Mouse (Mus musculus): Measurements from ENCODE around the gene Tomt. TPM values are rescaled to one million over a fixed set of nuclear protein-coding genes. Genes with fewer than 3 reads are reported as not detected.

Gene Tomt
- polyA plus RNA-seq, 1 experiment: not detected

GRCm38 (mm10) chr7:101906696-101907095 lies 537 bp upstream of the Tomt start:
- Histone ChIP-seq H3K36me3 (replicated peaks; ENCODE audit: low read length) (peaks cover 50% of the 10 kb centered on the region), H3K27me3 (replicated peaks) (no peaks in the 10 kb centered on the region), H3K9me3 (0 out of 2 replicates have a peak, but pooled peaks cover 3% of the 10 kb centered on the region), H3K4me3 (replicated peaks) (peak overlapping the region; percentile 94), H3K4me1 (peaks cover 54% of the 10 kb centered on the region)
- no peak for TF ChIP-seq FLI1 (IDR thresholded peaks at IDR 0.05; ENCODE audit: low read length)
- TF ChIP-seq GATA1 (IDR thresholded peaks at IDR 0.05; ENCODE audit: borderline replicate concordance, low read length): no peak

GRCm38 (mm10) chr7:101905561-101906286 lies 435 bp downstream of the Tomt start, which contains the start of gene Lamtor1:
Lamtor1 (plus strand) TSS chr7:101905904.
- peak; percentile 60 for TF ChIP-seq FLI1 (IDR thresholded peaks at IDR 0.05; ENCODE audit: low read length)
- no peak for TF ChIP-seq GATA1 (IDR thresholded peaks at IDR 0.05; ENCODE audit: borderline replicate concordance, low read length)
- 0 out of 2 replicates have a peak, but pooled peaks cover 3% of the 10 kb centered on the region for H3K9me3 ChIP-seq
- peaks cover 61% of the 10 kb centered on the region for H3K4me1 ChIP-seq
- H3K36me3 ChIP-seq (replicated peaks; ENCODE audit: low read length): peaks cover 48% of the 10 kb centered on the region
- H3K27me3 ChIP-seq (replicated peaks): no peaks in the 10 kb centered on the region
- peak within 1 kb of the TSS; percentile 94 for H3K4me3 ChIP-seq (replicated peaks)

- H3K4me1 ChIP-seq: peaks cover 56% of the 10 kb centered on the region
- H3K9me3 ChIP-seq: 0 out of 2 replicates have a peak, but pooled peaks cover 3% of the 10 kb centered on the region
- H3K27me3 ChIP-seq (replicated peaks): no peaks in the 10 kb centered on the region
- TF ChIP-seq GATA1 (IDR thresholded peaks at IDR 0.05; ENCODE audit: borderline replicate concordance, low read length) (no peak), FLI1 (IDR thresholded peaks at IDR 0.05; ENCODE audit: low read length) (no peak)
- no peak overlapping the region for H3K4me3 ChIP-seq (replicated peaks)
- peaks cover 47% of the 10 kb centered on the region for H3K36me3 ChIP-seq (replicated peaks; ENCODE audit: low read length)
Observed at GRCm38 (mm10) chr7:101902846-101903245, 3.3 kb downstream of the Tomt start.

GRCm38 (mm10) chr7:101901969-101902368 lies 4.2 kb downstream of the Tomt start:
- Histone ChIP-seq H3K9me3 (0 out of 2 replicates have a peak, but pooled peaks cover 3% of the 10 kb centered on the region), H3K4me3 (replicated peaks) (no peak overlapping the region), H3K36me3 (replicated peaks; ENCODE audit: low read length) (peaks cover 48% of the 10 kb centered on the region), H3K4me1 (peaks cover 56% of the 10 kb centered on the region), H3K27me3 (replicated peaks) (no peaks in the 10 kb centered on the region)
- TF ChIP-seq FLI1 (IDR thresholded peaks at IDR 0.05; ENCODE audit: low read length) (no peak), GATA1 (IDR thresholded peaks at IDR 0.05; ENCODE audit: borderline replicate concordance, low read length) (no peak)

GRCm38 (mm10) chr7:101900331-101901097 lies 5.6 kb downstream of the Tomt start:
- TF ChIP-seq FLI1 (IDR thresholded peaks at IDR 0.05; ENCODE audit: low read length): no peak
- TF ChIP-seq GATA1 (IDR thresholded peaks at IDR 0.05; ENCODE audit: borderline replicate concordance, low read length): no peak
- H3K36me3 ChIP-seq (replicated peaks; ENCODE audit: low read length): peaks cover 48% of the 10 kb centered on the region
- peaks cover 50% of the 10 kb centered on the region for H3K4me1 ChIP-seq
- peak overlapping the region; percentile 53 for H3K4me3 ChIP-seq (replicated peaks)
- no peaks in the 10 kb centered on the region for H3K27me3 ChIP-seq (replicated peaks)
- H3K9me3 ChIP-seq: 0 out of 2 replicates have a peak, but pooled peaks cover 3% of the 10 kb centered on the region

GRCm38 (mm10) chr7:101896104-101897066 lies 9.8 kb downstream of the Tomt start:
- no peaks in the 10 kb centered on the region for H3K9me3 ChIP-seq
- no peaks in the 10 kb centered on the region for H3K27me3 ChIP-seq (replicated peaks)
- H3K36me3 ChIP-seq (replicated peaks; ENCODE audit: low read length): peaks cover 35% of the 10 kb centered on the region
- peaks cover 70% of the 10 kb centered on the region for H3K4me1 ChIP-seq
- H3K4me3 ChIP-seq (replicated peaks): peak overlapping the region; percentile 94
- peak; percentile 71; the same call in 1 of the 2 replicates for TF ChIP-seq FLI1 (IDR thresholded peaks at IDR 0.05; ENCODE audit: low read length)
- no peak for TF ChIP-seq GATA1 (IDR thresholded peaks at IDR 0.05; ENCODE audit: borderline replicate concordance, low read length)

GRCm38 (mm10) chr7:101895695-101896094 lies 10.5 kb downstream of the Tomt start:
- Histone ChIP-seq H3K4me1 (peaks cover 70% of the 10 kb centered on the region), H3K4me3 (replicated peaks) (peak overlapping the region; percentile 94), H3K9me3 (no peaks in the 10 kb centered on the region), H3K36me3 (replicated peaks; ENCODE audit: low read length) (peaks cover 28% of the 10 kb centered on the region), H3K27me3 (replicated peaks) (no peaks in the 10 kb centered on the region)
- TF ChIP-seq GATA1 (IDR thresholded peaks at IDR 0.05; ENCODE audit: borderline replicate concordance, low read length) (no peak), FLI1 (IDR thresholded peaks at IDR 0.05; ENCODE audit: low read length) (no peak)

- peaks cover 8% of the 10 kb centered on the region; the same call in 1 of the 2 replicates for H3K9me3 ChIP-seq
- peaks cover 40% of the 10 kb centered on the region for H3K4me1 ChIP-seq
- H3K4me3 ChIP-seq (replicated peaks): no peak overlapping the region
- TF ChIP-seq FLI1 (IDR thresholded peaks at IDR 0.05; ENCODE audit: low read length): no peak
- no peak for TF ChIP-seq GATA1 (IDR thresholded peaks at IDR 0.05; ENCODE audit: borderline replicate concordance, low read length)
- H3K27me3 ChIP-seq (replicated peaks): peaks cover 11% of the 10 kb centered on the region
- H3K36me3 ChIP-seq (replicated peaks; ENCODE audit: low read length): no peaks in the 10 kb centered on the region
Observed at GRCm38 (mm10) chr7:101888460-101888859, 17.7 kb downstream of the Tomt start.

- Histone ChIP-seq H3K4me1 (peaks cover 36% of the 10 kb centered on the region), H3K4me3 (replicated peaks) (no peak overlapping the region), H3K9me3 (peaks cover 8% of the 10 kb centered on the region; the same call in 1 of the 2 replicates), H3K36me3 (replicated peaks; ENCODE audit: low read length) (no peaks in the 10 kb centered on the region), H3K27me3 (replicated peaks) (peaks cover 18% of the 10 kb centered on the region)
- TF ChIP-seq GATA1 (IDR thresholded peaks at IDR 0.05; ENCODE audit: borderline replicate concordance, low read length): no peak
- TF ChIP-seq FLI1 (IDR thresholded peaks at IDR 0.05; ENCODE audit: low read length): no peak
Observed at GRCm38 (mm10) chr7:101886274-101886673, 19.9 kb downstream of the Tomt start.
